Mouse (Mus musculus): ENCODE measurements around the gene Eef2k. TPM values are rescaled to one million over a fixed set of nuclear protein-coding genes. Genes with fewer than 3 reads are reported as not detected.
A peak's percentile ranks its signal among the peaks of the same experiment; 100 is the strongest.
"Not testable (repeated sequence)": the region's sequence is repeated elsewhere in the genome, so short reads cannot be mapped to it uniquely, and the experiment has no call there.

Eef2k gene
- polyA plus RNA-seq, 1 experiment from 2014 or later: 24.0 TPM

DNA sequence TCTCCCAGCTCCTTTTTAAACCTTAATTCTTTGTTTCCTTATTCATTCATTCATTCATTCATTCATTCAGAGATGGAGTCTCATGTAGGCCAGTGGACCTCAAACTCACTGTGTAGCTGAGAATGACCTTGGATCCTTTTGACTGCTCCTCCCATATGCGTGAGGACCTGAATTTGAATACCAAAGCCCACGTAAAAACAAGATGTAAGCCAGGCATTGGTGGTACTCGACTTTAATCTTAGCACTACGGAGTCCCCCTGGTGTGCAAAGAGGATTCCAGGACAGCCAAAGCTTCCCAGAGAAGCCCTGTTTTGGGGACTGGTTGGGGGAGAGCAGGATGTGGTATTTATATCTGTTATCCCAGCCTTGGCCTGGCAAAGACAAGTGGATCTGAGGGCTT, 57.6 kb downstream of the Eef2k start:
- WGBS: 62% methylated on average over 4 of the region's 4 CpGs
- peaks cover 26% of the 10 kb centered on the region for H3K4me1 ChIP-seq

DNA sequence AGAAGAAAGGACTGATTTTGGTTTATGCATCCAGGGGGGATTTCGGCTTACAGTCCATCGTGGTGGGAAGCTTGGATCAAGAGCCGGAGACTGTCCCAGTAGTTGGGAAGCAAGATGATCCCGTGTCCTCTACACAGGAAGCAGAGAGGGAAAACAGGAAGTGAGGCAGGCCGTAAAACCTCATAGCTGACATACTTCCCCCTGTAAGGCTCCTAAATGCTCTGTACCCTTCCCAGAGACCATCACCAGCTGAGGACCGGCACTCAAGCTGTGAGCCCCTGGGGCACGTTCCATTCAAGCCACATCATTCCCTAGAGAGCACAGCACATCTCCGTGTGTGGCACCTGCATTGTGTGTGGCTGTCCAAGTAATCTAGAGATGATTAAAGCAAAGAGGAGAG, 59.1 kb downstream of the Eef2k start:
- DNase-seq (ENCODE audit: low spot score): no peak
- H3K9me3 ChIP-seq (replicated peaks): no peaks in the 10 kb centered on the region
- no peak overlapping the region for H3K4me3 ChIP-seq
- 59% methylated on average over 8 of the region's 8 CpGs for WGBS
- H3K4me1 ChIP-seq: peaks cover 26% of the 10 kb centered on the region
- H3K36me3 ChIP-seq: peaks cover 11% of the 10 kb centered on the region
- peak overlapping the region; percentile 18; the same call in 1 of the 2 replicates for H3K27ac ChIP-seq (replicated peaks)
- H3K27me3 ChIP-seq (ENCODE audit: low read depth, poor library complexity, severe bottlenecking): no peaks in the 10 kb centered on the region

More for the DNA sequence above, 57.6 kb downstream of the Eef2k start:
- no peak overlapping the region for H3K27ac ChIP-seq (replicated peaks)
- H3K4me3 ChIP-seq: no peak overlapping the region
- H3K36me3 ChIP-seq: peaks cover 11% of the 10 kb centered on the region
- H3K9me3 ChIP-seq (replicated peaks): no peaks in the 10 kb centered on the region
- no peaks in the 10 kb centered on the region for H3K27me3 ChIP-seq (ENCODE audit: low read depth, poor library complexity, severe bottlenecking)
- no peak for DNase-seq (ENCODE audit: low spot score)

DNA sequence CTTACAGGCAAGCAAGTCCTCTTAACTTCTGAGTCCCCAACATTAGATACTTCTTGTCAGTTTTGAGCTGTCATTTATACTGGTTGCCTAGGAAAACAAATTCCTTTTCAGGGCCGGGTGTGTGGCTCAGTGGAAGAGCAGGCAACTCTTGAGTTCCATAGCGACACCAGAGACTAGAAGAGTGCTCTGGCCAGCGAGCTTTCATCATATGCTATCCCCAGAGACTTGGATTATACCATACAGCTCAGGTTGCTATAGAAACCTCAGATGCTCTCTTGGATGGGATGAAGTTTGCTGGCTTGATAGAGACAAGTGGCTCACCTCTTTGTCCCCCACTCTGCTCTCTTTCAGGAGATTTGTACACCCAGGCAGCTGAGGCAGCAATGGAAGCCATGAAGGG, 60.3 kb downstream of the Eef2k start:
- Histone ChIP-seq H3K27ac (replicated peaks) (peak overlapping the region; percentile 72), H3K27me3 (ENCODE audit: low read depth, poor library complexity, severe bottlenecking) (no peaks in the 10 kb centered on the region), H3K36me3 (peaks cover 11% of the 10 kb centered on the region), H3K9me3 (replicated peaks) (no peaks in the 10 kb centered on the region), H3K4me1 (peaks cover 28% of the 10 kb centered on the region), H3K4me3 (no peak overlapping the region)
- DNase-seq (ENCODE audit: low spot score): no peak
- WGBS: 42% methylated on average over 3 of the region's 3 CpGs

DNA sequence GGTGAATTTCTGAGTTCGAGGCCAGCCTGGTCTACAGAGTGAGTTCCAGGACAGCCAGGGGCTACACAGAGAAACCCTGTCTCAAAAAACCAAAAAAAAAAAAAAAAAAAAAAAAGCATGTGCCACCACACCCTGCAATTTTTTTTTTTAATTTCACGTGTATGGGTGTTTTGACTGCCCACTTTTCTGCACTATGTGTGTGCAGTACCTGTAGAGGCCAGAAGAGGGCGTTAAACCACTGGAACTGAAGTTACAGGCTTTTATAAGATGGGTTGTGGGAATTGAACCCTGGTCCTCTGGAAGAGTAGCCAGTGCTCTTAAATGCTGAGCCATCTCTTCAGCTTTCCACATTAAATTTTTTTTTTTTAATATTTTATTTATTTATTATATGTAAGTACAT, 67.5 kb downstream of the Eef2k start:
- not testable (repeated sequence) for H3K27me3 ChIP-seq (ENCODE audit: low read depth, poor library complexity, severe bottlenecking); H3K4me3 ChIP-seq; H3K9me3 ChIP-seq (replicated peaks); H3K27ac ChIP-seq (replicated peaks); H3K4me1 ChIP-seq; H3K36me3 ChIP-seq; DNase-seq (ENCODE audit: low spot score)
- WGBS: 72% methylated on average over 3 of the region's 3 CpGs

DNA sequence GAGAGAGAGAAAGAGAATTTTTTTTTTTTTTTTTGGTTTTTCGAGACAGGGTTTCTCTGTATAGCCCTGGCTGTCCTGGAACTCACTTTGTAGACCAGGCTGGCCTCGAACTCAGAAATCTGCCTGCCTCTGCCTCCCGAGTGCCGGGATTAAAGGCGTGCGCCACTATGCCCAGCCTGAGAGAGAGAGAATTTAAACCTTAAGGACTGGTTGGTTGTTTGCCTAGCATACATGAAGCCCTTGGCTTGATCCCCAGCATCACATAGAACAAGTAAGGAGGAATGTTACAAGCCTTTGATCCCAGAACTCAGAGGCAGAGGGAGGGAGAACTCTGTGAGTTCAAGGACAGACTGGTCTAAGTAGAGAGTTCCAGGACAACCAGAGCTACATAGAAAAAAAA, 68.6 kb downstream of the Eef2k start:
- not testable (repeated sequence) for H3K36me3 ChIP-seq; H3K4me1 ChIP-seq; H3K9me3 ChIP-seq (replicated peaks); H3K27ac ChIP-seq (replicated peaks); H3K4me3 ChIP-seq; DNase-seq (ENCODE audit: low spot score); H3K27me3 ChIP-seq (ENCODE audit: low read depth, poor library complexity, severe bottlenecking)
- WGBS: 82% methylated on average over 6 of the region's 6 CpGs

DNA sequence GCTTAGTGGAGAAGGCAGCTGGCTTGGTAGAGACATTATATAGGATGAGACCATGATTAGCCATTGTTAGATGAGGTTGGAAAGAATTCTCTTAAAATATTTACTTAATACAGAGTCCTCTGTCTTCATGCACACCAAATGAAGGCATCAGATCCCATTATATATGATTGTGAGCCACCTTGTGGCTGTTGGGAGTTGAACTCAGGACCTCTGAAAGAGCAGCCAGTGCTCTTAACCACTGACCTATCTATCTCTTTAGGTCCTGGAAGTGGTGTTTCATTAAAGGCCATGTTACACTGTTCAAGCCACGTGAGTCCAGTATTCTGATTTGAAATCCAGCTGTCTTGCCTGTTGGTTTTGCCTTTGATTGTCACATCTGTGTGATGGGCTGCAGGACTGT, 70.7 kb downstream of the Eef2k start:
- H3K27me3 ChIP-seq (ENCODE audit: low read depth, poor library complexity, severe bottlenecking): no peaks in the 10 kb centered on the region
- H3K4me1 ChIP-seq: peaks cover 15% of the 10 kb centered on the region
- no peak overlapping the region for H3K27ac ChIP-seq (replicated peaks)
- no peak overlapping the region for H3K4me3 ChIP-seq
- WGBS: 40% methylated on average over 1 of the region's 1 CpGs
- H3K36me3 ChIP-seq: no peaks in the 10 kb centered on the region
- H3K9me3 ChIP-seq (replicated peaks): no peaks in the 10 kb centered on the region
- no peak for DNase-seq (ENCODE audit: low spot score)

DNA sequence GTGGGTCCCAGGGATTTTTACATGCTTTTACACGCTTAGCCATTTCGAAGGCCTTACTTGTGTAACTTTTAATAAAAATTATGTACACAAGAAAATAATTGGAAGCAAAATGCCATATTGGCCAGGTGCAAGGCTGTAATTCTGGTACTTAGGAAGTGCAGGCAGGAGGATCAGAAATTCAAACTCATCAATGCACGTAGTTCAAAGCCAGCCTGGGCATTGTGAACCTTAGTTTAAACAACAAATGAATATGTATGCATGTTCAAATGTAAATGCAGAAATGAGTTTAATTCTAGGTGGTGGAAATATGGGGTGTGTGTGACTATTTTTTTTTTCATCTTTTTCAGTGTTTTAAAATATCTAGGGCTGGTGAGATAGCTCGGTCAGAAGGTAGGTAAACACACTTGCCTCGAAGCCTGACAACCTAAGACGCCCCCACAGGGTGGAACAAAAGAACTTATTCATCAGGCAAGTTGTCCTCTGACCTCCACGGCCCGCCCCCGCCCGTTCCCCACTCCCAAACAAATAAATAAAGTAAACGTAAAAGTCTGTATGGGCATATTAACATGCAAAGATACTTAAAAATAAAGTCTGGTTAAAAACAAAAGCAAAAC, 73.7 kb downstream of the Eef2k start:
- Histone ChIP-seq H3K27ac (replicated peaks) (no peak overlapping the region), H3K9me3 (replicated peaks) (no peaks in the 10 kb centered on the region), H3K4me3 (peak overlapping the region; percentile 83), H3K36me3 (0 out of 2 replicates have a peak, but pooled peaks cover 9% of the 10 kb centered on the region), H3K4me1 (peaks cover 34% of the 10 kb centered on the region), H3K27me3 (ENCODE audit: low read depth, poor library complexity, severe bottlenecking) (no peaks in the 10 kb centered on the region)
- no peak for DNase-seq (ENCODE audit: low spot score)
- 24% methylated on average over 11 of the region's 11 CpGs for WGBS

DNA sequence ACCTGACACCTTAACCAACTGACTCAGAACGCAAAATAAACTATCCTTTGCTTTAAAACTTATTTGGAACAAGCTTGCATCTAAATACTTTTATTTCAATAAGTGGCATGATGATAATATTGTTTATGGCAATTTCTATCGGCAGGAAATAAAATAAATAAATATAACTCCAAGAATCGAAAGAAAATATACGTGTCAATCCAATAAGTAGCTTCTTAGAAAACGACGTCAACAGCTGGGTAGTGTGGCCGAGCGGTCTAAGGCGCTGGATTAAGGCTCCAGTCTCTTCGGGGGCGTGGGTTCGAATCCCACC, 74.6 kb downstream of the Eef2k start:
- DNase-seq (ENCODE audit: low spot score): no peak
- Histone ChIP-seq H3K27me3 (ENCODE audit: low read depth, poor library complexity, severe bottlenecking) (no peaks in the 10 kb centered on the region), H3K4me1 (peaks cover 34% of the 10 kb centered on the region), H3K27ac (replicated peaks) (no peak overlapping the region), H3K4me3 (peak overlapping the region; percentile 83), H3K36me3 (peaks cover 14% of the 10 kb centered on the region; the same call in 1 of the 2 replicates), H3K9me3 (replicated peaks) (no peaks in the 10 kb centered on the region)
- WGBS: 11% methylated on average over 12 of the region's 12 CpGs

DNA sequence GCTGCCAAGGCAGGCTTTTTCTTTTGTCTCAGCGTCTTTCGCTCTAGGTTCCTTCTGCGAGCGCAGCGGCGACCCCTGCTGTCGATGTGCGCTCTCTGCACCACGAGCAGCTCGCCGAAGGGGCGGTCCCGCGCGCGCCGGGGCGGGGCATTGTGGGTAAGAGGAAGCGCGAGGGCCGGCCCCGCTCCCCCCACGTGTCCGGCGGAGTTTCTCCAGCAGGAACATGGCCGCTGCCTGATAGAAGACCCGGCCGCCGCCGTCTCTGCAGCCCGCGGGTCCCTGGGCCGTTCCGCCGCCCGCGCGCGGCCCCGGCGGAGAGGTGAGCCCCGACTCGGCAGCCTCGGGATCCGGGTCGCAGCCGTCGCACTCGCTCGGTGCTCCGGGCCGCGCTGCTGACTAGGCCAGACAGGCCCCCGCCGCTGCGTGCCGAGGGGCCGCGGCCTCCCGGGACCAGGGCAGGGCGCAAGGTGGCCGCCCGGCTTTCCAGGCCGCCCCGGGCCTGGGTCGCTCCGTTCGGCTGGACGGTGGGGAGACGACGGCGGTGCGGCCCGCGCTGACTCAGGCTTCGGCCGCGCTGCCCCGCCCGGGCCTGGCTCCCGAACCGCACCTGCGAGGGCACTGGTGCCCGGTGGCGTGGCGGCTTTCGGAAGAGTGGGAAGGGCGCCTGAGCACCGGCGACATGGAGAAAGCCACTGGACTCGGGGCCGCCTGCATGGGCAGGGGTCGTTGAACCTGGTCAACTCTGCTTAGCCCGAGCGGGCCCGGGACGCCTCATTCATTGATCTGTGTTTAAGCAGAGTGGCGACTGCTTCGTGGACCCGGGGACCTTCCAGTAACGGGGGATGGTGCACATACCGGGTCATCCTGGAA, 75.2 kb downstream of the Eef2k start, which contains the start of gene Polr3e:
Gene Polr3e (plus strand): TSS at position 153 of the 870 bp plus-strand sequence.
- Histone ChIP-seq H3K36me3 (peaks cover 19% of the 10 kb centered on the region), H3K4me3 (peak within 1 kb of the TSS; percentile 83), H3K9me3 (replicated peaks) (no peaks in the 10 kb centered on the region), H3K27ac (replicated peaks) (peak within 1 kb of the TSS; percentile 93), H3K27me3 (ENCODE audit: low read depth, poor library complexity, severe bottlenecking) (no peaks in the 10 kb centered on the region), H3K4me1 (peaks cover 34% of the 10 kb centered on the region)
- 0% methylated on average over 102 of the region's 102 CpGs for WGBS
- DNase-seq (ENCODE audit: low spot score): peak; percentile 99

DNA sequence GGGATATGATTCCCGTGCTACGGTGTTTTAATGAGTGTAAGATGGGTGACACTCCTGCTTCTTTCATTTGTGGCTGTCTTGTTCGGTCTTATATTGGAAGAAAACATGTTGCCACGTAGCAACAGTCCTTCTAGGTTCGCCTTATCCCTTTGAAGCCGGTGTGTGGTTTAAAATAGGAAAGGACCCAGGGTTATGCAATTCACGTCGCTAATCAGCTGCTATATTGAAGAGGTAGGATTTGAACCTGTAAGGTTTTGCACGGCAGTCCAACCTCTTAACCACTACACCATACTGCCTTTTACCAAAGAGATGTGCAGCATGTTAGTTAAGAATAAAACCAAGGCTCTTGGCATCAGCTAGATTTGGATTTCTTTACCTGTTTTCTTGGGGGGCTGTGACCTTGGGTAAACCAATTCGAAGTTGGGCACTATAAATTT, 75.9 kb downstream of the Eef2k start:
- H3K36me3 ChIP-seq: peaks cover 26% of the 10 kb centered on the region
- H3K27ac ChIP-seq (replicated peaks): peak overlapping the region; percentile 93
- H3K4me3 ChIP-seq: peak overlapping the region; percentile 83
- WGBS: 10% methylated on average over 10 of the region's 10 CpGs
- no peaks in the 10 kb centered on the region for H3K9me3 ChIP-seq (replicated peaks)
- no peaks in the 10 kb centered on the region for H3K27me3 ChIP-seq (ENCODE audit: low read depth, poor library complexity, severe bottlenecking)
- DNase-seq (ENCODE audit: low spot score): peak; percentile 59
- H3K4me1 ChIP-seq: peaks cover 34% of the 10 kb centered on the region

DNA sequence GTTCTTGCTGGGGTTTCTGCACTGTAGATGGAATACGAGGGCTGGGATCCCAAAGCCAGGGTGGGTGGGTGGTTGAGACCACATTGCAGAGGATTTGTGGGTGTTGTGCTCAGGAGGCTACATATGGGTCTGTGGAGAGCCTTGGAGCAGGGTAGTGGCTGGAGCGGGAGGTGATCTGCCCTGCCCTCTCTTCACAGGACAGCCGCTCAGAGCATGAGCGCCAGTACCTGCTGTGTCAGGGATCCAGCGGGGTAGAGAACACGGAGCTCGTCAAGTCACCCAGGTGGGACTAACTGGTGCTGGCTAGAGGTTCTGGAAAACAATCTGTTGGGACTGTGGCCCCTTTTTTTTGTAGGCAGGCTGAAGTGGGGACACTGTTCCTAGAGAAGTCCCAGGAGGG, 90.5 kb downstream of the Eef2k start:
- DNase-seq (ENCODE audit: low spot score): no peak
- no peak overlapping the region for H3K4me3 ChIP-seq
- WGBS: 90% methylated on average over 7 of the region's 7 CpGs
- H3K36me3 ChIP-seq: peaks cover 100% of the 10 kb centered on the region
- no peaks in the 10 kb centered on the region for H3K9me3 ChIP-seq (replicated peaks)
- no peak overlapping the region for H3K27ac ChIP-seq (replicated peaks)
- no peaks in the 10 kb centered on the region for H3K27me3 ChIP-seq (ENCODE audit: low read depth, poor library complexity, severe bottlenecking)
- peaks cover 3% of the 10 kb centered on the region; the same call in 1 of the 2 replicates for H3K4me1 ChIP-seq

DNA sequence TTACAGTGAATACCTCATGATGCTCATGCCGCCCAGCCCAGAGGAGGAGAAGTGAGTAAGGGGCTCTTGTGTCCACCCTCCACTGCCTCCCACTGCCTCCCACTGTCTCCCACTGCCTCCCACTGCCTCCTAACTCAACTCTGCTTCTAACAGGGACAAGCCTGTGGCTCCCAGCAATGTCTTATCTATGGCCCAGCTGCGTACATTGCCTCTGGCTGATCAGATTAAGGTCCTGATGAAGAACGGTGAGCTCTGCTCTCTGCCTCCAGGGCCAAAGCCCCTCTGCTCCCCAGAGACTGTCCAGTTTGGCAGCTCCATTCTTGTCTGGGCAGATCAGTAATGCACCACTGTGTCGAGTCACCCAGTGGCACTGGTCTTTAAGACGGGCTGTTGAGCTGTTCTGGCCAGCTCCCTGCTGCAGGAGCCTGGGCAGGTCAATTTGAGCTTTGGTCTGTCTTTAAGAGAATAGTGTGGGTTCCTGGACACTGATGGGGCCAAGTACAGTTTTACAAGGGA, 91.1 kb downstream of the Eef2k start:
- H3K4me1 ChIP-seq: peaks cover 3% of the 10 kb centered on the region; the same call in 1 of the 2 replicates
- WGBS: 86% methylated on average over 5 of the region's 5 CpGs
- peaks cover 100% of the 10 kb centered on the region for H3K36me3 ChIP-seq
- H3K9me3 ChIP-seq (replicated peaks): no peaks in the 10 kb centered on the region
- no peaks in the 10 kb centered on the region for H3K27me3 ChIP-seq (ENCODE audit: low read depth, poor library complexity, severe bottlenecking)
- no peak for DNase-seq (ENCODE audit: low spot score)
- H3K27ac ChIP-seq (replicated peaks): no peak overlapping the region
- no peak overlapping the region for H3K4me3 ChIP-seq

DNA sequence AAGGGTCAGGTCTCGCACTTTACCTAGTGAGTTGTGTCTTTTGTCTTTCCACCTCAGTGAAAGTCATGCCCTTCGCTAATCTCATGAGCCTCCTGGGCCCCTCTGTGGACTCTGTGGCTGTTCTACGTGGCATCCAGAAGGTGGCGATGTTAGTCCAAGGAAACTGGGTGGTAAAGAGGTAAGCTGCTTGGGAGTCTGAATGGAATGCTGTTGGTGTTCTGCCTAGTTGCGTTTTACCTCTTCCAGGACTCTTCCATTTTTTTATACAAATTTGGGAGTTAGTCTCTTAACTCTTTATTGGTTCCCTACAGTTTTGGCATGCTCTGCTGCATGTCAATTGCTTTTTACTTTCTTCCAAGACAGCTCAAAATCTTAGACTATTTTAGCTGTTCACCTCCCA, 92.1 kb downstream of the Eef2k start:
- peak; percentile 51 for DNase-seq (ENCODE audit: low spot score)
- 38% methylated on average over 5 of the region's 5 CpGs for WGBS

More for the DNA sequence above, 92.1 kb downstream of the Eef2k start:
- H3K27ac ChIP-seq (replicated peaks): no peak overlapping the region
- peaks cover 3% of the 10 kb centered on the region; the same call in 1 of the 2 replicates for H3K4me1 ChIP-seq
- H3K36me3 ChIP-seq: peaks cover 100% of the 10 kb centered on the region
- no peaks in the 10 kb centered on the region for H3K27me3 ChIP-seq (ENCODE audit: low read depth, poor library complexity, severe bottlenecking)
- H3K9me3 ChIP-seq (replicated peaks): no peaks in the 10 kb centered on the region
- H3K4me3 ChIP-seq: no peak overlapping the region

Data from midbrain, embryonic 10.5 days (tissue).